Mouse (Mus musculus): ENCODE results near the gene Rftn2.

Gene Rftn2

DNA sequence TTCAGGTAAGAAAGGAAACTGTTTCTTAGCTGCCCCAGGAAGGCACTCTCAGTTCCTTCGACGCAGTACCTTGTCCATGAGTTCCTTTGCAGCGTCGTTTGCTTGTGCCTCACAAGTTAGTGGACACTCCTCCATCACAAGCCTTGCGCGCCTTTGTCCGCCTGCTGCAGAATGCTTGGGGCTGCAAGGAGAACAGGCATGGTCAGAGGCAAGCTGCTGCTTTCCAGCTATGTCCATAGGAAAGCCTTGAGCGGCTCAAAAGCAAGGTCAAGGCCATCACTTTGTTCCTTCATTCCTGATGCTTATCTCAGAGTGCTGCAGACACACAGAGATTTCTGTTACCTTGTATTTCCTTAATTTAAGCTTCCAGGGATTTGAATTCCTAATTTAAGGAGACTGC is 15.5 kb downstream of the Rftn2 start:
- DNase-seq (ENCODE audit: low read depth, low spot score), result no peak

DNA sequence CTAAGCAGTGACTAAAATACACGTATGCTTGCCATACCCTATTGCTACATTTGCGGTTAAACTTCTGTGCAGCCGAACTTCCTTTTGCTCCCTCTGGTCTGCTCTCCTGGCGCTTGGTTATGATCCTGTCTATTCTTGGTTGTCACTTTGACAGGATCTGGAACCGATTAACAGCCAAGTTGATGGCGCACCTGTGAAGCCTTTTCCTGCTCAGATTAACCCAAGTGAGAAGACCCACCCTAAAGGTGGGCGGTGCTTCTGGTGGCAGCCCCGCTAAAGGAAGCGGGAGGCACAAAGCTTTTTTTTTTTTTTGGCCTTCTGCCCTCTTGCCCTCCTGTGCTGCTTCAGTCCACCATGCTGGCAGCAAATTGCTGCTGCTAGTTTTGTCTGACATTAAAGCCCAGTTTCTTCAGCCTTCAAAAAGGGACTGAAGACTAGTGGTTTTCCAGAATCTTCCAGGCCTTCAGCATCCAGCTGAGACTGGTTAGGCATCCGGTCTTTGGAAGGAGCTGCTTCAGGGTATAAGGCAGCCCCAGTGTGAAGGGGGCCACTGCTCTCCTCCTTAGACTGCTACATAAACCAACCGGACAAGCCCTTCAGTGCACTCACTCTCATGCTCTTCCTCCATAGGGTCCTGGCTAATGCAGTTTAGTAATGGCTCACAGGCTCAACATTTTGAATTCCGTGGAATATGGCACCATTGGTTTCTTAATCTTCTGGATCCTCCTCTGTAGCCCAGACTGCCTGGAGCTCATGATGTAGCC is 16.2 kb downstream of the Rftn2 start:
- no peak for DNase-seq (ENCODE audit: low read depth, low spot score)

DNA sequence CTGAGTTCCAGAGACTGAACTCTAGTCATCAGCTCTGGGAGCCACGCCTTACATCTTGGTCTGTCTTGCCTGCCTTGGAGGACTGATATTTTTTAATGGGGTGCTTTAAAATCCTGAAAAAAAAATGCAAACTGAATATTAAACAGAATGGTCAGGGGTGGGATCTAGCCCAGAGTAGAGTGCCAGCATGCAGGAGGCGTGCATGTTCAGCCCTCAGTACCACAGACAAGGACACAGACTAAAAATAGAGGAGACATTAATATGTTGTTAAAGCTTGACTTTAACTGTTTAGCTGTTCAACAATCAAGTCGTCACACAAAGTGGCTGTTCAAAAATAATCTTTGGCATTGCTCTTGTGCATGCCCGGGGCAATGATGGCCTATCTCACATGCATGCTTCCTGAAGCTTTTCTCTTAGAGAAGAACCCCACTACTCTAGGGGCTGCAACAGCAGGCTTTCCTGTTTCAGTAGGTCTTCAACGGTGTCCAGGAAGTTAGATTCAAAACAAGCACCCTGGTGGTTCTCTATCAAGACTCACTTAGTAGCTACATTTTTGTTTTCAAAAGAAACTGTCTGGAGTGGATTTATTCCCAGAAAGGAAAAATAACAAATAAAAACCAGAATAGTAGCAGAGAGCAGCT is 18.0 kb downstream of the Rftn2 start:
- no peak for DNase-seq (ENCODE audit: low read depth, low spot score)

DNA sequence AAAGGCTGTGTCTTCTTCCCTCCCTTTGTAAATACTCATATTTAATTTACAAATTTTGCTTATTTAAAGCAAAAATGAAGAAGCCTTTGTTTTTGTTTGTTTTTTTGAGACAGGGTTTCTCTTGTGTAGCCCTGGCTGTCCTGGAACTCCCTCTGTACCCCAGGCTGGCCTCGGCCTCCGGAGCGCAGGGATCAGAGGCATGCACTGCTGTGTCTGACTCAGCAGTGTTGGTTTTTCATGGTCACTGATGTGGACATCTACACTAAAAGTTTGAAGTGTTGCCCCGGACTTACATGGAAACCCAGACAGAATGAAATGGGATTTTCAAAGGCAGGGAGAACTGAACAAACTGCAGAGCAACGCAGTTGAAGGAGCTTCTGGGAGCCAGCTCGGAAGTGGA is 19.0 kb downstream of the Rftn2 start:
- no peak for DNase-seq (ENCODE audit: low read depth, low spot score)

DNA sequence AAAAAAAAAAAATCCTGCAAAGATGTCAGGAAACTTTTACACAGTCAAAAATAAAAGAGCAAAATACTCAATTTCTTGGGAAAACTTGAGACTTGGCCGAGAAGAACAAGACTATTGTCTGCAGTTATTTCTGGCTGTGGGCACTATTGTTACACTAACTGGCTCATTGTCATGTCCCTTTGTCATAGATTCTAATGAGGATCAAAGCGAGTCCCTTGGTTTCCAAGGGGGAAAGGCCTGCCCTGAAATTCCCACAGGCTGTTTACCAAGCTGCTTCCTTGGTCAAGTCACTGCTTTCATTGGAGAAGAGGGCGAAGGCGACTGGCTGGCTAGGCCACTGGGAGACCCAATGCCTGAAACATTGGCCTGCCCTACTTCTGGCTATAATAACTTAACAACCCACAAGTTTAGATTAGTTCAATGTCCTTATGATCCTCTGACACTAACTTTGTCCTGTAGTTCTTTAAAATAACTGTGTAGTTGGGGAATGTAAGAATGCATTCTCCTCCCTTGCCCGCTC is 20.7 kb downstream of the Rftn2 start:
- no peak for DNase-seq (ENCODE audit: low read depth, low spot score)

DNA sequence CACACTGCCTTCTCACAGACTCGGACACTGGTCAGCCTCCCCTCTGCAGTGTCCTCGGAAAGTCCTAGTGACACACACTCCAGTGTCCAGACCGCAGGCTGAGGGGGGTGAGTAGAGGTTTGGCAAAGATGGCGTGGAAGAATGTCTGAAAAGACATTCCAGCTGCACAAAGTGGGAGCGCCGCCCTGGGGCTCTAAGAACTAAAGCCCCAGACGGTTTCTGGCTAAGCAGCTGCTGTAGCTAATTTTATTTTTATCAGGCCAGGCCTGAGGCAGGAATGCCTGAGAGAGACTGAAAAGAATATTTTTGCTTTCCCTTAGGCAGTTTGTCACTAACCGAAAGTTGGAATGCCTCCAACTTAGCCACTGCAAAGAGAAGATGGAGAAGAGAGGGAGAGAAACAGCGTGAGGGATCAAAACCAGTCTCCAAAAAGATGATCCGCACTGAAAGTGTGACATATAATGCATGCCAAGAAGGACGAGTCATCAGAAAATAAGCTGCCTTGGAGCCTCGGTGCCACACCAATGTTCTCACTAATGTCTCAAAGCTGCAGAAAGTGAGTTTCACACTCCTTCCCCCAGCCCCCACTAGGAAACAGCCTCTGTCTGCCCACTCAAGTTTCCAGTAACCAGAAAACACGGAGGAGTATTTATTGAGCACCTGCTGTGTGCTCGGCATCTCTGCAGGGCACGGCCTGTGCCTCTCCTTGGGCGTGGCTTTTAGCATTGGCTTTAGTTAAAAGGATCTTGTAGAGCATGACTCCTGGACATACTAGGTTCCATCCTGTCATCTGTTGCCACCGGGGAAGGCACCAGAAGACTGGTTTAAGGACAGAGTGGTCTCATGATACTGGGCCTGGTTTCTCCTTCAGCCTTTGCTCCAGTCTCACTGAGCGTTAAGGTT is 24.5 kb downstream of the Rftn2 start:
- DNase-seq (ENCODE audit: low read depth, low spot score), result no peak

DNA sequence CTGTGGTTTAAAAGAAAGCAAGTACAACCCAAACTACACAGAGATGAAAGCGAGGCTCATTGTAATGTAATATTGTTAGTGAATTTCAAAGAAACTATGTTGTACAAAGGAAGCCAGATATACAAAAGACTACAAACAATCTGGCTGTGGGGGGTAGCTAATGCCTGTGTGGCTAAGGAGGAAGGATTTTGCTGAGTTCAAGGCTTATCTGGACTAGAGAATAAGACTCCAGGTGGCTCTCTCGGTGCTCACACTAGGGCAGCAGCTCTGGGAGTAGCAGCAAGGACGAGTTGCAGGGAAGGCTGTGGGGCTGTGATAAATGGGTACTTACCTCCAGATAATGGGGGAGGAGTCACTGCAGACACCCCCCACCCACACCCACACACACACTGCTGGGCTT is 27.9 kb downstream of the Rftn2 start:
- DNase-seq (ENCODE audit: low read depth, low spot score), result no peak

DNA sequence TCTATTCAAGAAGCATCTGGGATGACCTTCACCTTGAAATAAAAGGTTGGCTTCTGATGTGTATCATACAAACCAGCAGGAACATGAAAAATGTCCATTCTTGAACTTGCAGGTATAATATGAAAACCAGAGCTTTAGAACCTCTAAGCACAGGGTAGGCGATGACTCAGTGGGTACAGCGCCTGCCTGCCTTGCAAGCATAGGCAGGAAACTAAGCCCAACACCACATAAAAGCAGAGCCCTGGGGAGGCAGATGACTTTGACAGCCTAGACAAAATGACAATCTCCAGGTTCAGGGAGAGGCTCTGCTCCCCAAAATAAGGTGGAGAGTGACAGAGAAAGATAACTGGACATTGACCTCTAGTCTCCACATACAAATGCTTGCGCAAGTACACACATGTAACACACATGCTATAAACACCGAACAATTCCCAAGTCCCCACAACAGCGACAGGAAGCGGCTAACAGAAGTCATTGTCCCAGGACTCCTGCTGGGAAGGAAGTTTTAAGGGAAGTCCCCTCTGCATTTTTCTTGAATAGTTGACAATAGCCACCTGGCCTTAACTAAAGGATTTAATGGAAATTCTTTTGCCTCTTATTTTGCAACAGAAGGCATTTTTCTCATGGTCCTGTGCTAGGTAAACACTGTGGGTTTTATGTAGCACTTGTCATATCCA is 30.1 kb downstream of the Rftn2 start:
- no peak for DNase-seq (ENCODE audit: low read depth, low spot score)

DNA sequence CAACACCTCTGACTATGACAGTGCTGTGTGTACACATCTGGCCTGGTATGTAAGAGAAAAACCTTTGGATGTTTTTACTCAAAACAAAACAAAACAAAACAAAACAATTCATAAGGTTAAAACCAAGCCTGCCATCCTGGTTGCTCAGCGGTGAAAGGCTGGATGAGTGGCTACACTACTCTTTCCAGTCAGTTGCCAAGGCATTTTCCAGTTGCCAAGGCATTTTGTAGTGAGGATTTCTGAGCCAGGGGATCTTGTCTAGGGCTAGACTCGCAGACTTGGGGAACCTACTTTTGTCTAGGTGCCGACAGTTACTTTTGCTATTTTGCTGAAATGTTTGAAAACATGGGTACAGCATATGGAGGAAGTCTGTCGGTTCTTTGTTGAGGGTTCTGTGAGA is 31.6 kb downstream of the Rftn2 start:
- DNase-seq (ENCODE audit: low read depth, low spot score), result no peak

DNA sequence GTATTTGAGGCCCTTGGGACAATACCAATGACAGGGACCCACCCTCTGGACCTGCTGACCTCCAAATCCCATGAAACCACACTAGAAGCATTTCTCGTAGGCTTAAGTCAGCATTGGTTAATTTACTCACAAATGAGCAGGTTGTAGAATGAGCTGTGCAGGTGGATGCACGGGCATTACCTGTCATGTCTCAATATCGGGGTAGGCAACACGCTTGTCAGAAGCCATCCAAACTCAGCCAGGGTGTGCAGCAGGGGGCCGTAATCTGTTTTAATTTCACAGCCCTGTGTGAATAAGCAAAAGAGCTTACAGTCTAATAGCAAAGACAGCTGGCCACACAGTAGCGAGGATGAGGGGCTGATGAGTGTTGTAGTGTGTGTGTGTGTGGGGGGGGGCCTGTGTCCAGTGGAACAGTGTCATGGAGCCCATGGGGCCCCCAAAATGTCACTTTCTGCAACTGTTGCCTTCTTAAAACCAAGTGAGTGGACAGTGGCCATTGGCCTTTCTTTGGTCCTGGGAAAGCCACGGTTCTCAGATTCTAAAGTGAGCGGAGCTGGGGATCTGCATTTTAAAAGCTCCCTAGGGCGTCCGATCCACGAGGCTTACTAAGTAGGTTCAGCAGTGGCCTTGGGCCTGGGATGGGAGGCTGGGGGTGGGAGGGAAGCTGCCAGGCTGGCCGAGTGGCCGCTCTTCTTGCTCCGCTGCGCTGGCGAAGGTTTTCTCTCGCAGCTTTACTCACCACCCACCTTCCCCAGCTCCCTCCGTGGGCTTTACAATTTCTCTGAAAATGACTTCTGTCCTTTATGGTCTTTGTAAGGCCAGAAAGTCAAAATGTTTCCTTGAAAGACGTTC is 32.3 kb downstream of the Rftn2 start:
- DNase-seq (ENCODE audit: low read depth, low spot score), result no peak

DNA sequence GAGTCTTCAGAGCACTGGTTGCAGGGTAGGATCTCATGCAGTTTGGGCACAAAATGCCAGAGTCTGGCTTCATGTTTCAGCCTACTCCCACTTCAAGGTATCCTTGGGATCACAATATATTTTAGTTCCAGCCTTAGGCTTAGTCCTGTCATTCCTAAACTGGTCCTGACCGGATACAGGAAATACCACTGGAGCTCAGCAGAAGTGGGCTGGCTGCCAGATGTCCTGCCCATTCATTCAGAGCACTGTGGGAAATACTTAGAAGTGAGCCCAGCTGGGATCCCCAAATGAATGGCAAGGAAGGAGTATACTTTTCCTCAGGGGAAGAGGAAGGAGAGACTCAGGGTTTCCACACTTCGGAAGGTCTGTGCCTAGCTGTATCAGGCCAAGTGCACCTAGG is 33.3 kb downstream of the Rftn2 start:
- no peak for DNase-seq (ENCODE audit: low read depth, low spot score)

DNA sequence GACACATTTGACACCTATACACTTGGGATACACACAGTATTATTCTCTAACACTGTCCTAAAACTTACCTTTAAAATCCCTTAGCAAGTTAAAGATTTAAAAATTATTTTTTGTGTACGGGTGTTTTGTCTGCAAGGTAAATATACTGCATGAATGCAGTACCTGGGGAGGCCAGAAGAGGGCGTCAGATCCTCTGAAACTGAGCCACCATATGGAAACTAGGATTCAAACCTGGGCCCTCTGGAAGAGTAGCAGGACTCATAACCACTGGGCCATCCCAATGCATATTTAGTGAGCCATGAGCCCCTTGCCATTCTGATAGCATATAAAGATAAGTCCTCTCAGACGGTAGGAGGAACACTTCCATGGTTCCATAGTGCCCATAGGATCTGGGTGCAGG is 33.8 kb downstream of the Rftn2 start:
- DNase-seq (ENCODE audit: low read depth, low spot score), result no peak

DNA sequence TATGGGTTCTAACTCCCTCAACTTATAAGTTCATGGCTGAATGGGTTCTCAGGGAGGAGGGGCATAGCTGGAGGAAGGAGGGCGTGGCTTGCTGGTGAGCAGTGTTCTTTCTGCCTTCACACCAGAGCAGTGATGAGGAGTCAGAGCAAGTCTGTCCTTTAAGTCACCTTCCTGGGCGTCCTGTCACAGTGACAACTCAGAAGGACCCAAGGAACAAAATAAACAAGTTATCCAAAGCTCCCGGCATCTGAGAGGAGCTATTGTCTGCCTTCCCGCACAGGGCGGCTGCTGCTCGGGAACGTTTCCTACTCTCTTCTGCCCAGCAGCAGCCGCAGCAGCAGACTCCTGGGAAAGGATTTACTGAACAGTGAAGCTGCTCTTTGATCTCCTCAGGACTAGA is 34.6 kb downstream of the Rftn2 start:
- no peak for DNase-seq (ENCODE audit: low read depth, low spot score)

DNA sequence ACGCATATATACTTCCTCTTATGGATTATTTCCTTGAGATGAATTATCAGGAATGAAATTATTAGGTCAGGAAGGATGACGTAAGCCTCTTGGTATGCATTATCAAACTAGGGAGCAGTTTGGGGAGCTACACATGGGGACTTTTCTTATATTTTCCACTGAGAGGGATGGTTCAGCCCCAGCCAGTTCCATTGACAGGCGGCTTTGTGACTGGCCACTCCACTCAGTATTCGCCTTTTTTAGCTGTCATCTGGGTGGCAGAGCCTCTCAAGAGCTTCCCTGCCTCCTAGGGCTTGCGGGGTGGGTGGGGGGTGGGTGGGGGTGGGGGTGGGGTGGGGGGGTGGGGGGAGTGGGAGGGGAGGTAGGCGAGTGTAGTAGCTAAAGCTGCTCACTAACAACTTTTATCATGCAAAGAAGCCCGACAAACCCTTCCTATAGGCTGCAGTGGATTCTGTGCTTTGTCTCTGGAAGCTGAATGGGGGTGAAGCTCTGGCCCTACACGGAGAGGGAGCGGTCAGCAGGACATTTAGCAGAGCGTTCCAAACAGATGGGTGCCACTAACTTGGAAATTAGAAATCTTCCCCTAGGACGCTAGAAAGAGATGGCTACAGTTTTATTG is 39.9 kb downstream of the Rftn2 start:
- DNase-seq (ENCODE audit: low read depth, low spot score), result no peak

DNA sequence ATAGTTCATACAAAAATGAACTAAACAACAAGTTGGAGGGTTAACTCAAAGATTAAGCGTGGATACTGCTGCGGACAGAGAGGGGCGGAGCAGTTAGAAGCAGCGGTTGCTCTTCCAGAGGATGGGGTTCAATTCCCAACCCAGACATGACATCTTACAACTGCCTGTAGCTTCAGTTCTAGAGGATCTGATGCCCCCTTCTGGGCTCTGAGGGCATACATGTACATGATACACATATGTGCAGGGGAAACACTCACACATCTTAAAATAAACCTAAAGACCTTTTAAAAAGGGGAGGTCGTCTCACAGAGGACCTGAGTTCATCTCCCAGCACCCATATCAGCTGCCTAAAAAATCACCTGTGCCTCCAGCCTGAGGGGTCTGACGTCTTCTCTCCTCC is 40.9 kb downstream of the Rftn2 start:
- DNase-seq (ENCODE audit: low read depth, low spot score), result no peak

DNA sequence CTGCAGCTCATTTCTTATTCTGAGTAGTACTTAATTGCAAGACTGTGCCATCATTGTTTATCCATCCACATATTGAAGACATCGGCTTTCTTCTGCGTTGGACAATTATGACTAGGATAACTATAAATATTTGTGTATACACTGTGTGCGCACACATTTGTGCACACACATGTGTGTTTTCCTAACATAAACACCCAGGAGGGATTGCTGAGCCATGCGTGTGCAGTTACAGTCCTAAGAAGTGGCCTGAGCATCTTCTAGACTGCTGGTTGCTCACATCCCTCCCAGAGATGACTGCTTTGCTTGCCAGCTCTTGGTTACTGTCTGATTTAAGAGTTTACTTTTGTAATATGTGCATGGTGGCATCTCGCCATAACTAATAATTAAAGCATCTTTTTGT is 44.2 kb downstream of the Rftn2 start:
- no peak for DNase-seq (ENCODE audit: low read depth, low spot score)

DNA sequence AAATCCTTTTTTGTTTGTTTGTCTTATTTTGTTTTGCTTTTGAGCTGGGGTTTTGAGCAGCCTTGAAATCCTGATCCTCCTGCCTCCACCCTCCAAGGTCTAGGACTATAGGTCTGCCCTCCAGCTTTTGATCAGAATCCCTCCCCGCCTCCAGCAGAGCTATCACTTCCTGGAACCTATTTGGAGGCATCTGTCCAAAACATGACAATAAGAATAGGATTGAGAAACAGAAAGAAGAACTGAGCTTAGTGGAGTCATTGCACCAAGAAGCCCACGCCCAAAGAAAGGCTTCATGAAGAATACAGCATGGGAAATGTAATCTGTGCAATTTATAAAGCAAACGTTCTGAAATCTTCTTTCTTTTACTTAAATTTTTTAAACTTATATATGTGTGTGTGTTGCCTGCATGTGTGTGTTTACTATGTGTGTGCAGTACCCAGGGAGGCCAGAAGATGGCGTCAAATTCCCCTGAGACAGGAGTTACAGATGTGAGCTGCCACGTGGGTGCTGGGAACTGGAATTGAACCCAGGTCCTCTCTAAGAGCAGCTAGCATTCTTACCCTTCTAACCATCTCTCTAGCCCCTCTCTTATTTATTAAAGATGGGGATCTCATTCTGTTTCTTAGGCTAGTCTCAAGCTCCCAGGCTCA is 46.5 kb downstream of the Rftn2 start:
- no peak for DNase-seq (ENCODE audit: low read depth, low spot score)

DNA sequence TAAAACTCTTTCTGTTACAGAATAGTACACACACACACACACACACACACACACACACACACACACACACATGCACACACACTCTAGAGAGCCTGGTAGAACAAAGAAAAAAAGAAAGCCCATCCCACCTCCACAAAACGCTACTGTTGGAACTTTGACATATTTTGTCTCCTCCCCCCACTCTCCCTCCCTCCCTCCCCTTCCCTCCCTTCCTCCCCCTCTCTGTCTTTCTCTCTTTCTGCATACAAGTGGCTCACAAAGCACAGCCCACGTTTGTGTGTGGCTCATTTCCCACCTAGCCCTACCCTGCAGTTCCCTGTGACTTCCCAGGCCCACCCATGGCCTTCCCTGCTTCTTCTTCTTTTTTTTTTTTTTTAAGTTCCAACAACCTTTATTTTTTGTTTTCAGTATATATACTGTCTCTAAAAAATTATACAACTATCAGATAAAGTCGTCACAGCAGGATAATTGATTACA is 52.0 kb downstream of the Rftn2 start:
- no peak for DNase-seq (ENCODE audit: low read depth, low spot score)

DNA sequence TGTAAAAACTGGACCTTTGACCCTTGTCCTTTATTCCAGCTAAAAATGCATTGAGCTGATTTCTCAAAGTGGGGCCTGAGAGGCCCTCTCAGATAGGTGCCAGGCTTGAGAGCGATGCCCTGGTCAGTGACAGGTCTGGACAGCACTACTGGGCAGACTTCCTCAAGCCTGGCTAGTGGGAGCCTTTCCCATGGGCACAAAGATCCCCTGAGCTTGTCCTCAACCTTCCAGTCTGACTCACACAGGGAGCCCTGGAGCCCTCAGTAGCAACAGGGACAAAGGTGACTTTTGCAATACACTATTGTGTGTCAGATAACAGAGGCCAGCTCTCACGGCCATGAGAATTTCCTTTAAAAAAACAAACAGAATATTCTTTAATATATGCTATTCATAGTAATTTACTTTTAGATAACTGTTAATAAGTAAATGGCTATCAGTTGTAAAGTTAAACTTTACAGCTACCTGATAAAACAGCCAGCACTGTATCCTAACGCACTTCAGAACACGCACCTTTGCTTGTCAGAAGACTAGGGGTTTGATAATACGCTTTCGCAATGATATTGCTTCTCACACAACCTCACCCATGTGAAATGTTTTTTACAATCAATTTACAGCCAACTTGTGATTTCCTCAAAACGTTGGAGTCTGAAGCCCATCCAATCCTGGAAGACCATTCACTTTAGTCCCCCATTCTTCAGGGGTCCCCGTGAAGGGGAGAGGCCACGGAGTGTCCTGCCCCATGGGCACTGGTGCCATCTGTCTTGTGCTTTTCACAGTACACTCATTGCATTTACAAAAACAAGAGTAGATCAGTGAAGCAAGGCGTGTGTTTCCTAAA is 52.6 kb downstream of the Rftn2 start:
- no peak for DNase-seq (ENCODE audit: low read depth, low spot score)
